Mouse (Mus musculus): ENCODE data around the gene Cgnl1.
A peak's percentile ranks its signal among the peaks of the same experiment; 100 is the strongest.

The Cgnl1 gene

DNA sequence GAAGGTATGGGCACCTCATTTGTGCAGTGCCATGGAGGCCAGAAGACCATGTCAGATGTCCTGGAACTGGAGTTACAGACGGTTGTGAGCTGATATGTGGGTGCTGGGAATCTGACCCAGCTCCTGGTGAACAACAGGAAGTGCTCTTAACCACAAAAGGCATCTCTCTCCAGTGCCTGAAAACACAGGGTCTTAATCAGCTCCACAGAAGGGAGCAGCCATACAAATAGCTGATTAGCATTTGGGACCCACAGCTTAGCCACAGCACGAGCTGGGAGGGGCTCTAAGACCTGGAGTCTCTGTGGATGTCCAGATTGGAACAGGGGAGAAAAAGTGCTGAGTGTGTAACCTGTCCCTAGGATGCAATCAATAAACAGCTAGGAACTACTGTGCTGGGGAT is 4.5 kb downstream of the Cgnl1 start:
- no peak for DNase-seq (ENCODE audit: low read depth)

DNA sequence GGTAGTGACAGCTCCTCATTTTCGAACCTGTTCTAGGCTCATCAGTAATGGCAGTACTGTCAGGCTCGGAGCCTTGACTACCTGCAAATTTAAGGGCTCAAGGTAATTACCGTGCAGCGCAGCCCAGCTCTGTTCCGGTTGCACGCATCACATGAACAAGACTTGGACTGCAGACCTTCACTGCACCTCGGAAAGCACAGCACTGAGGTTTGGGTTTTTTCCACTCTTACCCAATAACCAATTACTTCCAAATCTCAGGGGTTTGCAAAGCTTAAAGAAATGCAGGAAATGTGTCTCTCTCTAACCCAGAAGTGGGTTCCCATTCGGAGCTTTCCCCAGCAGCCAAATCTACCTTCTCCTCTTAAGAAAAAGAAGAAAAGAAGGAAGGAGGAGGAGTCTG is 5.1 kb downstream of the Cgnl1 start:
- DNase-seq (ENCODE audit: low read depth), result no peak

- DNase-seq (ENCODE audit: low read depth), result peak; percentile 14
These were observed 6.9 kb downstream of the Cgnl1 start for GRCm38 (mm10) chr9:71764551-71764950.

- no peak for DNase-seq (ENCODE audit: low read depth)
These were observed 8.1 kb downstream of the Cgnl1 start for GRCm38 (mm10) chr9:71763273-71763672.

GRCm38 (mm10) chr9:71761663-71762062 is 9.7 kb downstream of the Cgnl1 start:
- no peak for DNase-seq (ENCODE audit: low read depth)

DNA sequence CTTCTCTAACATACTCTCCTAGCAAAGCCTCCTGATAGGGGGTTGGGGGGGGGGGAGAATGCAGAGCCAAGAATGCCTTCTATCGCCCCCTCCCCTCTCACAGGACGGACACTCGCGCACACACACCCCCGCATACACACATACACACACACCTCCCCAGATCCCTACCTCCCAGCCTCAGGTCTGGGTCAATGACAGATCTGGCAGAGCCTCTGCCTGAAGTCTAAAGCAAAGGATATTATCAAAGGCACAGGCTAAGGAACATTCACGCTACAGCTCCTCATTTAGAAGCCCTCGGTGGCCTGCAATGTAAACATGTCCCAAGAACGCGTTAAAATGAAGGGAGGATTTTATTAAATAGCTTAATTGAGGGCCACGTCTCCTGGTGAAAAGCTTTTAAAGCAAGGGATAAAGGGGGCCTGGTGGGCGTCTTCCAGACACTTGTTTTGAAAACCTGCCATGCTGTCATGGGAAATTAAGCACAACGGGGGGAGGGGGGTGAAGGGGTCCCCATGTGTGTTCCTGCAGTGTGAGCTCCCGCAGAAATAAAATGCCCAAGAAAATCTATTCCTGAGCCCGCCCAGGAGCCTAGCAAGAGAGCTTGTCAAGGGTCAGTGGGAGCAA is 10.8 kb downstream of the Cgnl1 start:
- DNase-seq (ENCODE audit: low read depth), result no peak

- no peak for DNase-seq (ENCODE audit: low read depth)
These were observed 11.5 kb downstream of the Cgnl1 start for GRCm38 (mm10) chr9:71759893-71760292.

GRCm38 (mm10) chr9:71757386-71757785 is 14.0 kb downstream of the Cgnl1 start:
- DNase-seq (ENCODE audit: low read depth), result no peak

- no peak for DNase-seq (ENCODE audit: low read depth)
These were observed 14.5 kb downstream of the Cgnl1 start for GRCm38 (mm10) chr9:71756916-71757315.

- DNase-seq (ENCODE audit: low read depth), result no peak
These were observed 17.4 kb downstream of the Cgnl1 start for GRCm38 (mm10) chr9:71753981-71754380.

DNA sequence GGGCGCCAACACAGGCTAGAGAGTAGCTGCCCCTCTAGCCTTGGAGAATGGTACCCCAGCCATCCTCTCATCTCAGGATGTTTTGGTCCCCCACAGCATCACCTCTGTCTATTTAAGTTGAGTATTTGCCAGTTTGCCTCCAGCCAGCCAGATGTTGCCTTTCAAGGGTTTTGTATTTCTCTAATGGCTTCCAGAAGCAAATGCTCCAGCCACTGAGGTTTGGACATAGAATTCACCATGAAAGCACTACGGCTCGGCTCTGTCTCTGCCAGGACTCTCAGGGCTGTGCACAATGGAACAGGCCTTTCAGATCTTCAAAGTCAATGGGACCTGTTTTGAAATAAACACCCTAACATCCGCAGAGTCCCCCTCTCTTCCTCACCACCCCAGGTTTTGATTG is 17.9 kb downstream of the Cgnl1 start:
- DNase-seq (ENCODE audit: low read depth), result no peak

DNA sequence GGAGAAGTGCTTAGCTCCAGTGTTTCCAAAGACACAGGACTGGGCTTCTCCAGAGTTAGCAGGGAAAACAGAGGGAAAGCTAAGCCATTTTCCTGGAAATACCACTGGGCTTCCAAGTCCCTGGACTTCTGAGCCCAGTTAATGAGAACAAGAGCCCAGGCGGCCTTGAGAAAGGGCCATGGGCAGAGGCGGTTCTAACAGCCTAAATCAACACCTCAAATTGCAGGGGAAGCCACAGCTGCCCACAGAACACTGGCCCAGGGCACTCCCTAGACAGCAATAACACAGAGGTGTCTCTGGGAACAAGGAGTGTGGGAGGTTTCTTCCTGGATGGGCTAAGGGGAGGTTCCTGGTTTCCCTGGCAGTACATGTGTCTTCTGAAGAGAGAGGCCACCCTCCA is 18.3 kb downstream of the Cgnl1 start:
- no peak for DNase-seq (ENCODE audit: low read depth)

- no peak for DNase-seq (ENCODE audit: low read depth)
These were observed 21.3 kb downstream of the Cgnl1 start for GRCm38 (mm10) chr9:71750015-71750672.

DNA sequence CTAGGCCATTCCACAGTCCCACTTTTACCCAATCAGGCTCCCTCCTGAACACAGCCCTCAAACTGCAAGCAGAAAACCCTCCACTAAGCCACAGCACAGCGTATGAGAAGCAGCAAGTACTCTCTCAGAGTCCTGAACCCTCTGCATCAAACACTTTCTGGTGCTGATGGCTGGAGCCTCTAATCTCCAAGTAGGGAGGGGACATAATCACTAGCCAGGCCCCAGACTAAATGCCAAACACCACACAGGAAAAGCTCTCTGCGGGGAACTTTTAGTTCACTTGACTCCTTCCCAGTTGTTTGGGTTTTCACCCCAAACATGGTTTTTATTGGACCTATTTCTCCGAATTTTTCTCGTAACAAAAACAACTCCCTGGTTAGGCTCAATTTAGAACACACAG is 25.0 kb downstream of the Cgnl1 start:
- no peak for DNase-seq (ENCODE audit: low read depth)

- no peak for DNase-seq (ENCODE audit: low read depth)
These were observed 33.1 kb downstream of the Cgnl1 start for GRCm38 (mm10) chr9:71738081-71738930.

GRCm38 (mm10) chr9:71737257-71738023 is 34.0 kb downstream of the Cgnl1 start:
- DNase-seq (ENCODE audit: low read depth), result no peak

GRCm38 (mm10) chr9:71735886-71736285 is 35.5 kb downstream of the Cgnl1 start:
- DNase-seq (ENCODE audit: low read depth), result no peak

GRCm38 (mm10) chr9:71733559-71733958 is 37.8 kb downstream of the Cgnl1 start:
- no peak for DNase-seq (ENCODE audit: low read depth)

DNA sequence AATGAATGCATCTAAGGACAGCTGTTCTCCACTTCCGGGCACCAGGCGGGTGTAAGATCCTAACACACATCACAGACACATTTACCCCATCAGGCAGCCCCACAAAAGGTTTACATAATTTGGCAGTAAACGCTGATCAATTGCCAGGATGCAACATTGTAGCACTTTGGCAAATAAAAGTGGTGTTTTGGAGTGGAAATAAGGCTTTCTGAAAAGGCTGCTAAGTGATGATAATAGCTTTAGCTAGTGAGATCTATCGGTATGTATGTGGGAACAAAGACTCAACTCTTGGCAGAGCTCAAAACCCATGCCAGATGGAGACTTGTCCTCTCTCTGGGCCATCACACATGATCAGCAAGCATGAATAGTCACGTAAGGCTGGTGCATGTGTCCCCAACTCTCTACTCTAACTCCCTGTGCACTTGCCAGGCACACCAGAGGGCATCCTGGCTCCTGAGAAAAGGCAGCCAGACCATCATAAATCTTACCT is 42.5 kb downstream of the Cgnl1 start:
- DNase-seq (ENCODE audit: low read depth), result no peak

DNA sequence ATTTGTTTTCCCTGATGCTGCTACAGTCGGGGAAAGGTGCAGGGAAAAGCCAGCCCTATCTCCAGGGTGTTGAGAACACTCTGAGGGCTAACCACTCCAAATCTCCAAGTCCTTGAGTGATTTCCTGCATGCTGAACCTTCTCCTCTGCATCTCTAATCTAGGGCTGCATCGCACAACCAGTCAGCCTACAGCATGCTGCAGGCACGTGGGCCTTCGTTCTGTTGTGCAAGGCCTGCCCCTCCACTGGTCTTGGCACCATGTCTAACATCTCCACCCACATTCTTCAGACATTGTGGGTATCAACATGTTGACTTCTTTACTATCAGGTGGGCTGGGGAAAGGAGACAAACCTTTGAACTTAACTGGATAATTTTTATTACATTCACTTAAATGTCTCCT is 44.2 kb downstream of the Cgnl1 start:
- DNase-seq (ENCODE audit: low read depth), result no peak

- no peak for DNase-seq (ENCODE audit: low read depth)
These were observed 45.3 kb downstream of the Cgnl1 start for GRCm38 (mm10) chr9:71726121-71726520.

DNA sequence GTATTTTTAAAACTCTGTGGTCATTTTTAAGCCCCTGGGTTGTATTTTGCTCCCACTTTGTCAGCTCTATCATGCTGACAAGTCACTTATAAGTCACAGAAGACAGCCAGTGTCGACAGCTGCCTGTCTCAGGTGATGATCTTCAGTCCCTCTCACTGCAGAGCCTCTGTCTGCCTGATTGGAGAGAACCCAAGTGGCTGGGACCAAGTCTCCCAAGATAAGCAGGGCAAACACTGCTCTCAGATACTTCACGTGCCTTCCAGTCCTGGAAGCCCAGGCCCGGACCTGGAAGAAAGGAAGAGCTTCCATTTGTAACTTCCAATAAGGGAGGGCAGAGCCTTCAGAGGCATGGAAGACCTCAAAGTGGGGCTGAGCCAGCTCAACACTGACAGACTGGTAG is 49.0 kb downstream of the Cgnl1 start:
- DNase-seq (ENCODE audit: low read depth), result no peak

Data from induced T-regulatory cell, adult 2 months (primary cell).